Mouse (Mus musculus) left cerebral cortex, adult 18-20 months (tissue): ENCODE results near the gene Inpp5f. TPM values are rescaled to one million over a fixed set of nuclear protein-coding genes. Genes with fewer than 3 reads are reported as not detected.
A peak's percentile ranks its signal among the peaks of the same experiment; 100 is the strongest.
"Not testable (repeated sequence)": the region's sequence is repeated elsewhere in the genome, so short reads cannot be mapped to it uniquely, and the experiment has no call there.

ENCODE experiments used
- DNase-seq, 2 experiments: peaks; one replicate each; pipeline ENCODE4 v3.0.0; 2021 to 2022; ENCODE audit warnings: low spot score in 2 of 2, mixed read lengths in 1 of 2
- total RNA-seq, 2 experiments: library from RNA; stranded (reverse); gene quantifications; 2 replicates each; pipeline ENCODE4 v1.2.3; 2021

The Inpp5f gene
- total RNA-seq, 2 experiments from 2014 or later, result 96.5 to 103 TPM

DNA sequence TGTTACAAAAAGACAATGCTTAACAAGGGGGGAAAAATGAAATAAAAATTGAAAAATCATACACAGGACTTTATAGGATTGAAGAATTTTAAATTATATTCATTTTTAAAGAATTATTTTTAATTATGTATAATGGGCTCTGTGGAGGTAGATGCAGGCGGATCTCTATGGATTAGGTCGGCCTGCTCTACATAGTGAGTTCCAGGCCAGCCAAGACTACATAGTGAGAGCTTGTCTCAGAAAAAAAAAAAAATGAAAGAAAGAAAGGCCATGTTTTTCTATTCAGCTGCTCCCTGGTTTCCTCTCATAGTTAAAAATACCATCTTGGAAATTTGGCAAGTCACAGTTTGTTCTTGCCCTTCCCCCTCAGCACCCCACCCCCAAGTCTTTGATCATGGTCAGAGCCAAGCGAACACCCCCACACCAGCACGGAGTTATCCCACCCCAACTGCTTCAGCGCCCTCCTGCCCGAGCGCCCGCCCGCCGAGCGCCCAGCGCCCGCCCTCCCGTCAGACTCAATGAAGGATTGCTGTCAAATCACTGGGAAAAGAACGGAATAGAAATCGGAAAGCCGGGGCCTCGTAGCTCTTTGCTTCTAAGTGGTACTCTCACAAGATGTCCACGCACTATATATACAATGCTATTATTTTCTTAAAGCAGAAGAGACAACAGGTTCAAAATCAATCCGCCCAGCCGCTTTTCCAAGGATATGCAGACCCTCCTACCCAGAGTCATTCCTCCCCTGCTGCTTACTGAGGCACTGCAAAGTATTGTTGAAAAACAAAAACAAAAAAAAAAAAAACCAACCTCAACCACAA is 18.8 kb upstream of the Inpp5f start:
- peak; percentile 41 to 58 for DNase-seq

DNA sequence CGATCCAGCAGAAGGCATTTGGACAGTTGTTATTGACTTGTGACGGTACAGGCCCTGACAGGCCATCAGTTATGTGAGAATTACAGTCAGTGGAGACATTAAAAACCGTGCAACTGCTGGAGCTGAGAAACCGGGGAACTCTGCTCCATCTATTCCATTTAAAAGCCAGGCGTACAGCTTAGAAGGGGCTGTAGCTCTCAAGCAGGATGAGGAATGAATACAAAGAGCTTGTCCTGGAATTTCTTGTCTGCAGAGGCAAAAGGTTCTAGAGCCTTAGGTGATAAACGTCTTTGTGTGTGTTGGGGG is 18.2 kb upstream of the Inpp5f start:
- DNase-seq, result no peak

DNA sequence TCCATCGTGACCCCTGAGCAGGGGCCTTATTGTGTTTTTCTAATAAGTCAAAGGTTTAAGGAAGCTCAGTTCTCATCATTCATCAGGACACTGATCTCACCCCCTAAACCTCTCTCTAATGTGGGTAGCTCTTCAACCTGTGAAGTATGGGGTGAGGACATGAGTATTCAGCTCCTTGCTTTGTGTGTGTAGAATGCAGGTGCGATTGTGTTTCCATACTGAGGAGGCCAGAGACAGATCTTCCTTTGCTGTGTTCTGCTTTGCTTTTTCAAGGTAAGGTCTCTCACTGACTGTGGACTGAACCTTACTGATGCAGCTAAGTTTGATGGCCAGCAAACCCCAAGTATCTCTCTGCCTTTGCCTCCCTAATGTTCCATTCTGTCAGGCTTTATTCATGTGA is 14.9 kb upstream of the Inpp5f start:
- no peak for DNase-seq

DNA sequence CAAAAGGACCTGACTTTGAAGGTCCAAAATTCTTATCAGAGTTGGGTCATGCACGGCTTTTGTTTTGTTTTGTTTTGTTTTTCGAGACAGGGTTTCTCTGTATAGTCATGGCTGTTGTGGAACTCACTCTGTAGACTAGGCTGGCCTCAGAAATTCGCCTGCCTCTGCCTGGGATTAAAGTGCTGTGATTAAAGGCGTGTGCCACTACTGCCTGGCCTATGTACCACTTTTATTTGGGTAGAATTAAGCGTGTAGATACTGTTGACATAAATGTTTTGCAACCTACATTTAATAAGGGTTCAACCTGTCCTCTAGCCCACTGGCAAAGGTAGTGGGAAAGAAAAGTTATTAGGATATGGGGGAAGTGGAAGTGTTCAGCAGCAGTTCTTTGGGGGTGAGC is 12.1 kb upstream of the Inpp5f start:
- no peak for DNase-seq

DNA sequence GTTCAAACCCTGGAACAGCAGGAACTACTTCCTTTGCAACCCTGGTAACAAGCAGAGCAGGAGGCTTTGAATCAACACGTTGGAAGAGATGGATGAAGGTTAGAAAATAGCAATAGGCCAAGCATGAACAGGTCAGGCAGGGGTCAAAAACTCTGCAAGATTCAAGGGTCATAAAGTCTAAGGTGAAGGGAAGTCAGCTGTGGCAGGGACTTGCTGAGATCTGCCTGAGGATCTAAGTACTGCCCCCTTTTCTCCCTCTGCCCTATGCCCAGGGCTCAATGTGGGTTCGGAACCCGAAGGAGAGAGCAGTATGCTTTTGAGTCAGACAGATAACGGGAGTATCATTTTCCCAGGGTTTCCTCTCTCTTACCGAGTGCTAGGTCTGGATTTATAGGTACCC is 9.3 kb upstream of the Inpp5f start:
- DNase-seq, result no peak

DNA sequence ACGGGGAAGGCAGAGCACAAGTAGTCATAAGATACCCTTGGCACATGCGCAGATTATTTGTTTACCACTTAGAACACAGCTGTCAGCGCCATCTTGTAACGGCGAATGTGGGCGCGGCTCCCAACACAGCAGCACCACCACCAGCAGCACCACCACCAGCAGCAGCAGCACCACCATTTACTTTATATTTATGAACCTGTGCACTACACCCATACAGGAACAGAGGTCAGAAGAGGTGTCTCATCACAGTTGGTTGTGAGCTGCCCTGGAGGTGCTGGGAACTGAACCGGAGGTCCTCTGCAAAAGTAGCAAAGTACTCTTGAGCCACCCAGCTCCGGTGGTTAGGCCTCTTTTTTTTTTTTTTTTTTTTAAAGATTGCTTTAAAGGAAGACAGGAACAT is 1.2 kb upstream of the Inpp5f start:
- not testable (repeated sequence) for DNase-seq

DNA sequence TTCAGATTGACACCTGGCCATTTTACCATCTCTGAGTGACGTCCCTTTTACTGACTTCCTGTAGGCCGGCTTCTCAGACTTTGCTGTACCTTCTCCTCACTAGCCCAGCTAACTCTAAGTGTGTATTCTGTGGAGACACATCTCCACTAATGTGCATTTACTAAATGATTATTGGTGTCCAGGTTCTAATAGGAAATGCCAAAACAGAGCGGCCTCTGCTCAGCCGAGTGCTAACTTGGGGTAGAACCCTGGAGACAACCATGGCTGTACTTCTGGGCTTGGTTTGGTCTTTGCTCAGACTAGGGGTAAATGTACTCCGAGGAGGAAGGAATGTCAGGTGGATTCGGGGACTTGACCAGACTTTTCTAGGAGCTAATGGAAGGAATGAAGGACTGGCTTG is 638 bp upstream of the Inpp5f start:
- DNase-seq, result no peak

DNA sequence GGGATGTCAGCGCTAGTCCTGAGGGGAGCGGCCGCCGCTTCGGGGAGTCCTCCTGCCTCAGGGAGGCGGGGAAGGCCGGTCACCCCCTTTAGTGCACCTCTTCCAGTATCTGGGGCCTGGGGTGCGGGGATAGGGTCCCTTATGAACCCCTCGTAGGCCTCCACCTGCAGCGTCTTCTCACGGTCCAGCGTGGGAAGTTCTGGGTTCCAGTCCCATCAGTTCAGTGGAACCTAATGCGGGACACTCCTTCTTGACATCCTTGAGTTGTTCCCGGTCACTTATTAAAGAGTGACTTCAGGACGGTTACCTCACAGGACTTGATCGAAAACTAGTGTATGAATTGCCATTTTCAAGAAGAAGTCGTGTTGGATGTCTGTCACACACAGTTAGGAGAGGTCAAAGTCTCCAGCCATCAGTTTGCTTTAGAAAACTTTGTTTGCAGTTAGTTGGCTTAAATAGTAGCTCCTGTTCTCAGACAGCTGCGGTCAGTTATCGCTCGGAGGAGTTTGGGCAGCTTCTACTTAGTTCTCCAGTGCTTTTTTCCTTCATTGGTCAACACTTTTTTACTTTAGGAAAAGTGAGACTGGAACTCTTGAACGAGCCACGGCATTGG is 777 bp downstream of the Inpp5f start:
- no peak for DNase-seq

DNA sequence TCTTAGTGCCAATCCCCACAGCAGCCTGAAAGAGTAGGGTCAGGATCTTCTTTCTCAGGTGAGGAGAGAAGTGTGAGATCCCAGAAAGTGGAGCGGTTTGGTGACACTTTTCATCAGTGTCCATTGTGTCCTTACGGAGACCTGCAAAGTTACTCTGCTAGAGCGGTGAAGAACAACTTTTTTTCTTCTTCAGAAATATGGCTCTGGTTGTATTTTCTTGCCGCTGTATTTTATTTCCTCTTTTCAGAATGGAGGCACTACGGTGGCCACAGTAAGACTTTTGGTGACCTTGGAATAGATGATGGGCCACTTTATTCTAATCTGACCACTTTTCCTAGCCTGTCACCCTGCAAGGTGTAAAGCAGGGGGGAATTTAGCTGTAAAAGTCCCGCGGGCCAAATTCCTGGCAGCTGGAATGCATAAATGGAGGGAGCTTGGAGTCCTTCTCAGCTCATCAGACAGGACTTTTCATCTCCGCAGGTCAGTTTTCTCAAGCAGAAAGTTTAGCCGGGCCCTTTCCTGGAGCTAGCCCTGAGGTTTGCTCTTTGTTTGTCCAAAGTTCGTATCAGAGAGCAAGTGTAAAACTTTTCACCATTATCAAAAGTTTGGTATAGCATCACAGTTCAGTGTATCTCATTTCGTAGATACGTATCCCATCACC is 1.5 kb downstream of the Inpp5f start:
- no peak for DNase-seq

DNA sequence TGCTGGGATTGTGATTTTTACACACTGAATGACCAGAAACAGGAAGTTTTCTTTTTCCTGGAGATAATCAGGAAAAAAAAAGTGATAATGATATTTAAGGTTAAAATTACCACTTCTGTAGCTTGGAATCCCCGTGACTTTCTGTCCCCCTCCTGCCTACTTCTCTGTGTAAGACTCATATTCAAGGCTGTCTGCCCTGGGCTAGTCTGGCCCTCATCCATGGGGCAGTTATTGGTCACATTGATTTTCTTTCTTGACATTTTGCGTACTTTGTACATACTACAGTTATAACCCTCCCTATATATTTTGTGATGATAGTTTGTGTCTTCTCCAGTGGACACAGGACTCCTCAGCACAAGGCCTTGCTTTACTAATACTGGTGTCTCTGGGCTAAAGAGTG is 2.5 kb downstream of the Inpp5f start:
- no peak for DNase-seq

DNA sequence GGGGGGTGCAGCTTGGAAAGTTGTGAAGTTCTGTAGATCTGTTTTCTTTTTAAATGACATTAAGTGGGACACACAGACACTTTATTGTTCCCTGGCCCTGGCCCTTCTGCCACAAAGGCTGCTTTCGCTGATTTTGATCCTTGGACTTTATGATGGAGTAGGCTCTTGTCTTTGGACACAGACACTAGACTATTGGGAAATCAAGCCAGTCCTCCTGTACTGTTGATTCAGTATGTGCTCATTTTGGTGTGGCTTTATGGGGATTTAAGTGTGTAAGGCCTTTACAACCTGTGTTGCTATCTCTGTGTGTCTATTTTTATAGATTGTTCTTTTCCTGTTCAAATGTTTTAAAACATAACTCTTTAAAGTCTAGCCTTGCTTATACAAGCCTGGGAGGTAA is 6.5 kb downstream of the Inpp5f start:
- DNase-seq, result no peak

DNA sequence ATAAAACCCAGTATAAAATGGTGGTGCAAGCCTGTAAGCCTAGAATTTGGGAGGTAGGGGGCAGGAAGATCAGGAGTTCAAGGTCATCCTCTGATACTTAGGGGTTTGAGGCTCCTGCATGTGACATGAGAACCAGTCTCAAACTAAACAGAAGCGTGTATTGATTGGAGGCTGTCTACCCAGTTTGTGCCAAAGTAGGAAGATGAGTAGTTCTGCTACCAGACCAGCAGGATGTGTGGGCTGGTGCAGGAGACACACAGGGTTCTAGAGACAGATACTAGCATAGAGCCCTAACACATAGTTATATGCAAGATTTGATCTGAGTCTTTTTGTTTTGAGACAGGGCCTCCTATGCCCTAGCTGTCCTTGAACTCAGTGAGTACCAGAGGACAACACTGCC is 9.1 kb downstream of the Inpp5f start:
- DNase-seq, result no peak

DNA sequence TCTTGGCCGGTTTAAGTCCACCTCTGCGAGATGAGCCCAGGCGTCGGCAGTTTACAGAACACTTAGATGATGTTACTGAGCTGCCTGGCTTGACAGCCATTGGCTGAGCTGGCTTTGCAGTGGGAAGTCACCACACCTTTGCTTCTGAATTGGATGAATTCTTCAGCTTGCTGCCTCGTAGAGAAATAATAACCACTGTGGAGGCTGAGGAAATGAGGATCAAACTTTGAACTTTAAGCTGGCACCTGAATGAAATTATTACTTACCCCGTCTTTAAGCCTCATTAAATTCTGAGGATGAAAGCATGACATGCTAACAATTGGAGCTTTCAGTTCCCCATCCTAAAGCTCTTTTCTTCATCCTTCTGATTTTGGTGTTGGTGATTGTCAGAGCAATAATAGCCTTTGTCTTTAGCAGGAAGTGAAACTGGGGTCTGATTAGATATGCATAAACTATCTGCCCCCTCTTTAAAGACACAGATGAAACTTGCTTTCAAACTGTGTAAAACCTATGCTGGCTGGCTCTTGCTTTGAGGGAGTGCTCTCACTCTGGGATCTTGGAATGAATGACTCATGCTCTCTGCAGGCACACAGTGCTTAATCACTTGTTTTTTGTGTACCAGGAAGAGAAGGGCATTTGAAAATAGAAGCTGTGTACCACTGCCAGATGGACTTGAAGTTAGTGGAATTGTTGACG is 11.3 kb downstream of the Inpp5f start:
- peak; percentile 31 to 32 for DNase-seq

DNA sequence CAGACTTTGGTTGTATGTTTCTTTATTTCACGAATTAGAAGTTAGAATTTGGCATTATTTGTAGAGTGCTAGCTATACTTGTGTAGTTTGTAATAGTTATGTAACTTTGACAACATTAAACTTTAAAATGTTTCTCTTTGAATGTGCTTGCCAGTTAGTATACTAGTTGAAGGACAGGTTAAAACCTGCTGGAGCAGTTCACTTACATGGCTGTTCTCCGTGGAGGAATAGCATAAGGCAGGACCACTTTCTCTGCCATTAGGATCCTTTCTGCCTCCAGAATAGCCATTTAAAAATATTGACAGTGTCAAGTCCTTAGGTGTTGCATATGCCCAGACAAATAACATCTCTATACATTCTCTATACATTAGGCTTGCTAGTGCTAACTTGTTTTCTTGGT is 11.9 kb downstream of the Inpp5f start:
- DNase-seq, result no peak

DNA sequence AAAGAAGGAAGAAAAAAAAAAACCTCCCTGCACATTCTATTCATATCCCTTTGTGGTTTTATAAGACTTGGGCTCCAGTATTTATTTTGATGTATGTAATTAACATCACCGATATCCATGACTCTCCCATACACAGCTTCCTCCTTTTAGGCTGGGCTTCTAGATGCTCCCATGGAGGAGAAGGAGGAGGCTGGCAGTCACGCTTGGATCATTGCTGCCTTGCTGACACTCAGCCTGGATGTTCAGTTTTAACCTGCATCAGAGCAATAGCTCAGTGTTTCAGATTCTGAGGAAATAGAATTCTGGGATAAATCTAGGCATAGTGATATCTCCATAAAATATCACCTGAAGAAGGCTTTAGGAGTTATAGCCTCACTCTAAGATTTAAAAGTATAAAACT is 14.3 kb downstream of the Inpp5f start:
- no peak for DNase-seq

DNA sequence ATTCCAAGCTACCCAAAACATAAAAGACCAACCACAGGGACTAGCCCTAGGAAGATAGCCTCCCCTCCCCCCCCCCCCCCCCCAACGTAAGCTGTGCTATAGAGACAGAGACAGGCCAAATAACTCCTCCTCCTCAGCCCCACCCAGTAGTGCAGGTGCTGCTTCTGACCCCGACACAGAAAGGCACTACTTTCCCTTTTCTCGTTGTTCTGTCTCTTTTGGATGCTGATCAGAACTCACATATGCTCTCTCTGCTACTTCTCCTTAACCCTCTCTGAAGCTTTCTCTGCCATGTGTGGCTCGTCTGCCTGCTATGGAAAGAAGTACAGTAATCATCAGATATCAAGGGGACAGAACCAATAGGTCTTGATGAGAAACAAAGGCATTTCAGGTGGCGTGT is 15.5 kb downstream of the Inpp5f start:
- DNase-seq, result no peak

DNA sequence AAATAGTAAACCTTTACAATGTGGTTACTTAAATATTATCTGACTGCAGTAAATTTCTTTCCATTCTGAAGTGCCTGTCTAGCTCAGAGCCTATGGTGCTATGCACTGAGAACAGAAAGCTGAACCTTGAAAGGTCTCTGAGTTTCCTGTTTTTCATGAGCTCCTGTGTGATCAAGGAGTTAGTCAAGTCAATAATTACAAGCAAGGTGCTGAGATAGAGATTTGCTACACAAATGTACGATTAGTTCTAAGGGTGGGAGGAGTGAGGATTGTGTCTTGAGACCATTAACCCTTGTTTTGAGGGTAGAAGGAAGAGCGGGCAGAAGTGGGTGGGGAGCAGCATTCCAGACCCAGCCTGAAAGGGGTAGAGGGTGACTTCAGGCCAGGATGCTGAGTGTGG is 16.1 kb downstream of the Inpp5f start:
- DNase-seq, result no peak

DNA sequence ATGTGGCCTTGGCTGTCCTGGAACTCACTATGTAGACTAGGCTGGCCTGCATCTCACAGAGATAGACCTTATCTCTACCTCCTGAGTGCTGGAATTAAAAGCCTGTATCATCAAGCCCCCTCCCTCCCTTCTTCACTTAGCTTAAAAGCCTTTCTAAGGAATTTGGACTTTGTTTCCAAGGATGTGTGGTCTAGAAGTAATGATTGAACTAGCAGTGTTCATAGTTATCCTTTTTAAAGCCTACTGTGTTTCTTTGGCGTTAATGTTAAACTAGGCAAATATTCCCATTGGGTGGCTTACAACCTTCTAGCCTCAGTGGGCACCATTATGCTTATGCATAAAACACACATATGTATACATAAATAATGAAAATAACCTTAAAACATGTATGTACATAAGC is 16.6 kb downstream of the Inpp5f start:
- DNase-seq, result no peak

DNA sequence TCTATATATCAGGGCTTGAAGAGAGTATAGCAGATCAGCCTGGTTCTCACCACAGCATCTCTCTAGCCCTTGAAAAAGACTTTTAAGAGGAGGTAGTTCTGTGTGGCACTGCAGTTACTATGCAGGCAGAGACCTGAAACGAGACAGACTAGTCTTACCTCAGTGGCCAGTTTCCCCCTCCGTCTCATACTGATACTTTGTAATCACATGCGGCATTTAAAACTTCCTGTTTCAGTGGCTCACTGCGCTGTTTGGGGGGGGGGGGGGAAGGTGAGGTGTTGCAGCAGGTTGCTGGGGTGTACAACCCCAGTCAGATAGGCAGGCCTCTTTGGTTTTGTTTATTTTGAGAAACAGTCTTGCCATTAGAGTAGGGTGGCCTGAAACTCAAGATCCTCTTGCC is 22.0 kb downstream of the Inpp5f start:
- DNase-seq, result no peak

DNA sequence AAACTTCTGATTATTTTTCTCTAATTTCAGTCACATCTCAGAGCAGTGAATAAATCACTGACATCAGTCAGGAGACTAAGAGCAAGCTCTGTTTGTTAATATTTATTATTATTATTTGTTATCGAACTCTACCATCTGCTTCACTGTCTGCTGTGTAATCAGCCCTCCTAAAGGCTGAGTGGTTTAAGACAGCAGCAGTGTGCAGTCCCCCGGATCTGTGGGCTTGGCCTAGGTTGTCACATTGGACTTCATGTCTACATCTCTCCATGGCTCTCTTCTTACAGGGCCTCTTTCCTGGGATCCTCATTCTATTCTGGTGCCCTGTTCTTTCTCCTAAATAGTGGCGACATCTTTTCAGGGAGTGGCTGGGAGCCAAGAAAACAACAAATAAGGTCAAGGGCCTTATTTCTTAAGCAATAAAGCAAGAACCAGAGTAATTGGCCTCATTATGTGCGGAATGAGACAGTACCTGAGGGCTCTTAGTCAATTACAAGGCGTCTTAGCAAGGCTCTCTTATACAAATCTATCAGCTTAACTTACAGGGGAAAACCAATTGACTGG is 28.9 kb downstream of the Inpp5f start:
- DNase-seq, result no peak

DNA sequence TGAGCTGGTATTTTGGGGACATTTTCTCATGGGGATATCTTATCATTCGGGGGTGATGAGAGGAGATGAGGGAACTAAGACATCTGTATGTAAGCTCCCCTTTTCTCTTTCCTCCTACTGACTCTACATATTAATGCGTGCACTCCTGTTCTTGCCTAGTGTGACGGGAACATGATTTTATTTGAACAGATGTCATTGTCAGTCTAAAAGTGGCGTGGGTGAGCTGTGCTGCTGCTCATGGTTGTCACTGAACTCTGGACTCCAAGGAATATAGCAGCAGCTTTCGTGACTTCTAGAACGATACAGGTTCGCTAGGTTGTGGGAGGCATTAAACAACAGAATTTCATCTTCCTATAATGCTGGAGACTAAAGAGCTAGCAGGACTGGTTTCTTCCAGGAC is 30.4 kb downstream of the Inpp5f start:
- no peak for DNase-seq

DNA sequence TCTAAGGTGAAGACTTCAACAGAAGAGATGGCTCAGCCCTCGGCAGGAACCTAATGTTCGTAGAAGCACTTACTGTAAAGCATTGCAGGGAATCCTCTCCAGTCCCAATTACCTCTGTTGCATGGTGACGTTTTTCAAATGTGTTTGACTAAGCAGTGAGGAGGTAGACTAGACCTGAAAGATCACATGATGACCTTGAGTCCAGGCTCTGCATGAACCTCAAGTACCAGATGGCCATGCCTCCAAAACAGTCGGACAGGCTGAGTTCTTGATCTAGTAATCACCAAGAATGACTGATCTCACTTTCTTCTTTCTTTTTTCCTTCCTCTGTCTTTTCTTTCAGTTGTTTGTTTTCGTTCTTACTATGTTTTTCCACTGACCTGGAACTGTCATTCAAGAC is 31.3 kb downstream of the Inpp5f start:
- DNase-seq, result no peak
